Mouse (Mus musculus) embryo, embryonic 10 days (tissue): ENCODE measurements at regions not wholly inside any gene's neighbourhood (a gene's known extent, or its start where the extent isn't known, plus 50 kb on each side); places are given as distances from the start of the nearest gene placed in this dataset.
"Not testable (repeated sequence)": the region's sequence is repeated elsewhere in the genome, so short reads cannot be mapped to it uniquely, and the experiment has no call there.

Experiments used
- DNase-seq: peaks from one replicate; pipeline ENCODE4 v3.0.0-alpha.2; 2015; ENCODE audit warnings: low spot score

DNA sequence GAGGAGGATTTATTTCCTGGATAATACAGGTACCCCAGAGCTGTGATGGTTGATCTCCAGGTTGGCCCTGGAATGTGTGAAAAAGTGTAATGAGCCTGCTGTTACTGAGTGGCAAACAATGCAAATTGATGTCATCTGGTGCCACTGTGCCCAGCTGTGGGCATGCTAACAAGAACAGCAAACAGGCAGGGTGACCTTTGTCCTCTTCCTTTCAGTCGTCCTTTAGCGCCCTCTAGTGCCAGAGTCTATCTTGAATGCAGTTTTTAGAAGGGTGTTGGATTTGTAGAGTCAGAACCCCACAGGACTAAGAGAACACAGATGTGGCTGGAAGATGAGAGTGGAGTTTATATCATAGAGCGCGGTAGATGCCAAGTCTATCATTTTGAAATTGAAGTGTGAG is 164.3 kb downstream of the Sdhaf3 start:
- peak; percentile 80 for DNase-seq

GRCm38 (mm10) chr6:7133042-7133441 is 177.2 kb downstream of the Sdhaf3 start:
- no peak for DNase-seq

- DNase-seq: peak; percentile 7
Measured at GRCm38 (mm10) chr6:7134062-7134461, 178.3 kb downstream of the Sdhaf3 start.

DNA sequence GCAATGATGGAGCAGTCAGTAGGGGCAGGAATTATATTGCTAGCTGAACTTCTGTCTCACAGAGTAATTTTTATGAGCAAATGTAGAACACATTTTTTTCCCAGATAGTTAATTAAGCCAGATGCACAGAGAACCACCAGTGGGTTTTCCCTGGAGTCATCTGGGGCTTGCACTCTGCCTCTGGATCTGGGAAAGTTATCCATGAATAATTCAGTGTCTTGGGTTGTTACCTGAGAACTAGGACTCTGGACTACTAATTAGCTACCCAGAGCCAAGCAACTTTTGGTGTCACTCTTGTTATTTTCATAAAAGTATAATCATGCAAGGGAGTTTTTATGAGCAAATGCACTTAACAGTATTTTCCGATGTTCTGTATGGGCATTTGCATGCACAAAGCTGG is 179.1 kb downstream of the Sdhaf3 start:
- no peak for DNase-seq

- DNase-seq: no peak
Measured at GRCm38 (mm10) chr6:7181711-7182110, 225.9 kb downstream of the Sdhaf3 start.

DNA sequence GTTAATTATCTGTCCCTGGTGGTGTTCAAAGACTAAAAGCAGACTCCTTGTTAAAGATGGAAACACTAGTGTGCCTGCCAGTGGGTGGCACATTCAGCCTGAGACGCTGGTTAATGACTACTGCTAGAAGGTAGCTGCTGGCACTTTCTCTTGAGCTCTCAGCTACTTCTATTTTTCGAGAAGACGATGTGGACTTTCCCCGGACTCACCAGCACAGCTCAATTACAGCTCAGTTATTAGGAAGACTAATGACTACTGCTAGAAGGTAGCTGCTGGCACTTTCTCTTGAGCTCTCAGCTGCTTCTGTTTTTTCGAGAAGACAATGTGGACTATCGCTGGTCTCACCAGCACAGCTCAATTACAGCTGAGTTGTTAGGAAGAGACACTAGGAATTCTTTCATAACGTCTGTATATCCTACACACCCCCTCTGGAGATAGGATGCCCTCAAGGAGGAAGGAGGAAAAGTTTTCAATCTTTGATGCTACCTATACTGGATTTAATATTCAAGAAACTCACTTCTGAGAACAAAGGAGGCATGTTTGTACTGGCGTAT is 243.3 kb downstream of the Sdhaf3 start:
- DNase-seq: no peak

- no peak for DNase-seq
Measured at GRCm38 (mm10) chr6:7215880-7216279, 260.1 kb downstream of the Sdhaf3 start.

GRCm38 (mm10) chr6:7252286-7252685 is 296.5 kb downstream of the Sdhaf3 start:
- no peak for DNase-seq

- peak; percentile 4 for DNase-seq
Measured at GRCm38 (mm10) chr6:7277431-7277830, 277.2 kb upstream of the Tac1 start.

DNA sequence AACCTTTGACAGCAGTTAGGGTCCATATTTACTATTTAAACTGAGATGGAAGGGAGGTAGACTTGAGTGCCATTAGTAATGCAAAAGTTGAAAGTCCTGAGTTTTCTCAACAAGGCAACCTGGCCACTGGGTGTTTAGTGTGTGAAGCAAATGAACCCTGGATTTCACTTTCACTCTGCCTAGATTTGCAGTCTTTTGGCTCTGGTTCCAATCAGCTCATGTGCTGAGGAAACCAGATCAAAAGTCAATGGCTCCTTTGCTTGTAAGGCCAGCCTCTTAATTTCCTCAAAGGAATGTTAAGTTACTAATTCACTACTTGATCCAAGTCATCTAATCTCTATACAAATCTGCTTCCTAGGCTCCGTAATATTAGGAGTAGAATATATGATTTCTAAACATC is 247.7 kb upstream of the Tac1 start:
- no peak for DNase-seq

- DNase-seq: no peak
Measured at GRCm38 (mm10) chr6:7313496-7313895, 241.2 kb upstream of the Tac1 start.

GRCm38 (mm10) chr6:7326974-7327373 is 227.7 kb upstream of the Tac1 start:
- DNase-seq: peak; percentile 11

- DNase-seq: no peak
Measured at GRCm38 (mm10) chr6:7356634-7357033, 198.0 kb upstream of the Tac1 start.

DNA sequence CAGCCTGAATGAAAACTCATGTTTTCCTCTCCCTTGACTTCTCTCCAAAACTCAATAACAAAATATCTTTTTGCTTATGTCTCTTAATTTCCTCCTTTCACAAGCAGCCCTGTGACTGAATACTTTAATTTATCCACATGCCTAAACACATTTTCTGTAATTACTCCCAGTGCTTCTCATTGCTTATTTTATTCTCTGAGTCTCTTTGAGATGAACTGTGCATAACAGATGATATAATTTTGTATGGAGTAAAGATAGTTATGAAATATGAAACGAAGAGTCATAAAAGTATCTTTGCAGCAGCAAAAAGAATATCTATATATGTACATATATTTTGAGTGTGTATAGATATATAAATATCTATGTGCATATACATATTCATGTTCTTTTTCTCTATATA is 187.5 kb upstream of the Tac1 start:
- DNase-seq: no peak

GRCm38 (mm10) chr6:7374629-7375028 is 180.1 kb upstream of the Tac1 start:
- DNase-seq: no peak

- no peak for DNase-seq
Measured at GRCm38 (mm10) chr6:7375851-7376250, 178.8 kb upstream of the Tac1 start.

DNA sequence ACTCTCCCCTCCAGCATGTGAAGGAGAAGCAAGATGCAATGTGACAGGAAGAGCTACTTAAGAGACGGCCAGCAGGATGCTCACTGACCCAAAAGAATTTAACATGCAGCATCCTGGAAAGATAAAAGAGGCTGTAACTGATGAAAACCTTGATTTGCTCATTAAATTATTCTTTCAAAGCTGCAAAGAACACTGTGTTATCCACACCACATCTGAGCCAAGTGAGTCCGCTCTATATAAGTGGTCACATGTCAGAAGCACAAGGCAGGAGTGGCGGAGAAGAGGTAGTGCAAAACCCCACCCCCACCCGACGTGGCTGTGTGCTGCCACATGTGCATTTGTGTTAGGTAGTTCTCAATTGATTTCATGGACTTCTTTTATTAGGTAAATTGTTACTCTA is 176.0 kb upstream of the Tac1 start:
- no peak for DNase-seq

DNA sequence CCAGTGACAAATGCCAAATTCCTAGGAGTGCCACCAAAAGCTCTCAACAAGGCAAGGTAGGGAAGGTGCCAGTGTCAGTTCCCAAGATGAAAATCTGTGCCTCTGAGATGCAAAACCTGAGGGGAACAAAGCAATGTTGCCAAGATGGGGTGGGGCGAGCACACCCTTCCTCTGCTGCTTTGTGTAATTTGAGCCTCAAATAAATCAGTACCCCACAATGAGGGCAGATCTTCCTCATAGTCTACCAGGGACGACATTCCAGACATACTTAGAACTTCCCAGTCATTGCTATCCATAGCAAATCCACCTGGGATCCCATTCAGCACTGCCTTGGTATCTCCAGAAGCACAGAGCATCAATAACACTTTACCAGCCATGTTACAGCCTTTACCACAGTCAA is 129.9 kb upstream of the Tac1 start:
- DNase-seq: no peak

GRCm38 (mm10) chr6:7441725-7442124 is 113.0 kb upstream of the Tac1 start:
- no peak for DNase-seq

DNA sequence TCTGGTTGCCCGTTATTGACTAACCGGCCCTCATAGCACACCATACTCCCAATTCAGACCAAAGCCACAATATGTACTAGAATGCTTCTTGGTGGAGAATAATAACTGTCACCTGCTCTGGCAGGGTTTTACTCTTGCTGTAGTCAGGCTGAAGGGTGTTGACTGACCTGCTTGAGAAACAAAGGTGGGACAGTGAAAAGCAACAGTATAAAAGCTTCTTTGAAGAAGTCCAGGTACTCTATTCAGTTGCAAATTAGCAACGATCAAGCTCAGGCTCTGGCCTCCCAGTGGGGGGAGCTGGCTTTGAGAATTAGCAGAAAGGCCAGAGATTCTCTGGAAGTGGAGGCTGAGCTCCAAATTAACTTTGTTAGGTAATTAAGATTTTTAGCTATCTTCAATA is 112.4 kb upstream of the Tac1 start:
- not testable (repeated sequence) for DNase-seq

DNA sequence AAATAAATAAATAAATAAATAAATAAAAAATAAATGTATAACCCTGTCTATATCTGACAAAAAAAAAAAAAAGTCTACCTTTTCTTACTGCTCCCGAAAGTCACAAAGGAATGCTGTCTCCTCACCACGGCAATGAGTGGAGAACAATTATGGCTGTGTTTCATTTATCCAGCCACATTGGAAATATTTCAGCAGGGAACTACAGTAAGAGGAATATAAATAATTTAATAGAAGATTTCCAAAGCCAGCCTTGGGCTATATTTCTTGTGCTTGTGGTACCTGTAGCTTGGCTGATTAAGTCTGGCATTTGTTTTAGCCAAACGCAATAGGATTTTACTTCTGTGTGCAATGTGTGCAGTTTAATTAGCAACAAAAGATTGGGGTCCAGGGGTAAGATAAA is 98.8 kb upstream of the Tac1 start:
- no peak for DNase-seq

DNA sequence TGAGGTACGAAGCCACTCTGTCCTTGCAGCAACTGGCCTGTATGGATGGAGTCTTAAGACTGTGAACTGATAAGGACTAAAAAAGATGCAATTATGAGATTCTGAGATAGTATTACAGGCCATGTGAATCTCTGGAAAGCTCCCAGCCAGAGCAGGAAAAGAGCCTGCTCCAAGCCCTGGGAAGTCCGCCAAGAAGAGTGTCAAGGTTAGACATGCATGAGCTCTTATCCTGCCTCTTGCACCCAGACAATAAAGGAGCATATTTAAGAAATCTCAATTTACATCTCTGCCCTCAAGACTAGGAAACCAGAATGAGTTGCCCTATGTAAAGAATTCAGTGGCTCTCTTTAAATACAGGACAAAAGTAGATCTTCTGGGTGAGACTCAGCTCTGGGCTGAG is 90.8 kb upstream of the Tac1 start:
- no peak for DNase-seq

- DNase-seq: no peak
Measured at GRCm38 (mm10) chr6:7464346-7464745, 90.3 kb upstream of the Tac1 start.

GRCm38 (mm10) chr6:7472366-7473026 is 82.2 kb upstream of the Tac1 start:
- DNase-seq: no peak
